In the genomic region with DNA sequence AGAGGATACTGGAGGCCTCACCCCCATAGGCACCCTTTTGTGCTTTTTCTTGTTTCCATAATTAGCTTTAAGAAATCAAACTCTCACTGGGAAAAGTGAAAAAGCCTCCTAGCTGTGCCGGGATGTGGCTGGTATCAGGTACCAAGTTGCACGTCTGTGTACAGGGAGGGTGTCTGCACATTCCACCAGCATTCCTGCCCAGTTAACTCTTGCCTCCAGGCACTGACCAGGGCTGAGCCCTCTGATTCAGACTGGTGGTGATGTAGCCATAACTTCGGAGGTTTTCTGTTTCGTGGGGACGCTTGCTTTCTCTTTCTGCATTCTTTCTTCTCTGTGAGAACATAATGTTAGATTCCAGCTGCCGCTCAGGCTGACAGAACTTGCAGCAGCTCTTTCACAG, we compare ENCODE assay signal across 19 mouse cellular contexts. TPM values are rescaled to one million over a fixed set of nuclear protein-coding genes. Genes with fewer than 3 reads are reported as not detected.
DNase-seq lines count a peak whose midpoint lies in the region; ATAC-seq and TF ChIP-seq lines count a peak whose summit lies in the region.
"Had no signal": no experiment of that assay in that cellular context is flagged by ENCODE, and none has a peak within 500 bp of the region (broad histone marks: within the 10 kb centered on the region; RNA-seq: fewer than 3 reads in every experiment).

No protein-coding gene starts in this region.

- no peak overlapping the region for H3K9ac ChIP-seq in intestine, embryonic 15.5 days
- no peak overlapping the region for H3K9ac ChIP-seq in intestine, postnatal 0 days (ENCODE audit: low read depth, low read length)
- H3K9ac ChIP-seq in heart, postnatal 0 days (replicated peaks; ENCODE audit: low read depth, low read length): no peak overlapping the region
- H3K9ac ChIP-seq: liver, postnatal 0 days; neural tube, embryonic 15.5 days had no signal

- TF ChIP-seq CTCF in intestine, postnatal 0 days (IDR thresholded peaks at IDR 0.05; ENCODE audit: low read depth): no peak
- no peak for TF ChIP-seq CTCF in heart, postnatal 0 days (IDR thresholded peaks at IDR 0.05; ENCODE audit: low read depth)

- 45% methylated on average over 6 of the region's 6 CpGs for WGBS in intestine, embryonic 15.5 days
- WGBS in intestine, postnatal 0 days: 65% methylated on average over 6 of the region's 6 CpGs
- WGBS in heart, postnatal 0 days: 38% methylated on average over 6 of the region's 6 CpGs
- 80% methylated on average over 6 of the region's 6 CpGs for WGBS in midbrain, embryonic 10.5 days

- no peak overlapping the region for H3K4me2 ChIP-seq in intestine, embryonic 15.5 days (replicated peaks)
- no peak overlapping the region for H3K4me2 ChIP-seq in intestine, postnatal 0 days (replicated peaks; ENCODE audit: low read depth)
- H3K4me2 ChIP-seq in heart, postnatal 0 days (ENCODE audit: low read depth, low read length): peak overlapping the region; percentile 41
- H3K4me2 ChIP-seq: midbrain, embryonic 11.5 days; neural tube, embryonic 15.5 days had no signal

- H3K9me3 ChIP-seq in intestine, embryonic 15.5 days: no peaks in the 10 kb centered on the region
- no peaks in the 10 kb centered on the region for H3K9me3 ChIP-seq in intestine, postnatal 0 days (ENCODE audit: control insufficient read depth)
- H3K9me3 ChIP-seq in heart, postnatal 0 days (replicated peaks; ENCODE audit: control insufficient read depth, low read length): no peaks in the 10 kb centered on the region
- H3K9me3 ChIP-seq in midbrain, embryonic 10.5 days (replicated peaks): no peaks in the 10 kb centered on the region
- H3K9me3 ChIP-seq: neural tube, embryonic 15.5 days had no signal

- H3K27me3 ChIP-seq in intestine, embryonic 15.5 days (replicated peaks): no peaks in the 10 kb centered on the region
- no peaks in the 10 kb centered on the region for H3K27me3 ChIP-seq in intestine, postnatal 0 days (replicated peaks; ENCODE audit: control insufficient read depth, insufficient read depth, low read length)
- H3K27me3 ChIP-seq in heart, postnatal 0 days (ENCODE audit: control insufficient read depth, insufficient read depth, low read length): no peaks in the 10 kb centered on the region
- no peaks in the 10 kb centered on the region for H3K27me3 ChIP-seq in midbrain, embryonic 10.5 days (ENCODE audit: low read depth, poor library complexity, severe bottlenecking)
- H3K27me3 ChIP-seq: neural tube, embryonic 15.5 days had no signal

- no peaks in the 10 kb centered on the region for H3K4me1 ChIP-seq in intestine, embryonic 15.5 days (replicated peaks)
- no peaks in the 10 kb centered on the region for H3K4me1 ChIP-seq in intestine, postnatal 0 days (replicated peaks; ENCODE audit: control insufficient read depth, insufficient read depth, low read length)
- 0 out of 2 replicates have a peak, but pooled peaks cover 3% of the 10 kb centered on the region for H3K4me1 ChIP-seq in heart, postnatal 0 days (ENCODE audit: control insufficient read depth, insufficient read depth)
- H3K4me1 ChIP-seq in midbrain, embryonic 10.5 days: no peaks in the 10 kb centered on the region
- H3K4me1 ChIP-seq: neural tube, embryonic 15.5 days had no signal

- peak; percentile 62; the same call in 1 of the 2 replicates for ATAC-seq in intestine, embryonic 15.5 days
- ATAC-seq in intestine, postnatal 0 days: no peak
- peak; percentile 79 for ATAC-seq in heart, postnatal 0 days (ENCODE audit: insufficient read depth, low read depth)
- ATAC-seq: forebrain, embryonic 16.5 days; liver, postnatal 0 days had no signal

- H3K36me3 ChIP-seq in intestine, embryonic 15.5 days: no peaks in the 10 kb centered on the region
- H3K36me3 ChIP-seq in intestine, postnatal 0 days (ENCODE audit: control insufficient read depth, insufficient read depth): no peaks in the 10 kb centered on the region
- no peaks in the 10 kb centered on the region for H3K36me3 ChIP-seq in heart, postnatal 0 days (replicated peaks; ENCODE audit: control insufficient read depth, insufficient read depth, low read length)
- no peaks in the 10 kb centered on the region for H3K36me3 ChIP-seq in midbrain, embryonic 10.5 days
- H3K36me3 ChIP-seq: neural tube, embryonic 15.5 days had no signal

- peak; percentile 19 for DNase-seq in Muller cell, postnatal 12 days (ENCODE audit: inconsistent ontology term)
- DNase-seq in R1 (ENCODE audit: low read depth, low spot score): peak; percentile 9
- DNase-seq in heart, postnatal 0 days (ENCODE audit: low spot score): no peak
- DNase-seq in adrenal gland, adult 18-20 months (ENCODE audit: low spot score in 2 of 2): no peak
- no peak for DNase-seq in midbrain, embryonic 10.5 days (ENCODE audit: low spot score)
- DNase-seq: cerebellum, postnatal 25 days; liver, postnatal 0 days had no signal

- H3K27ac ChIP-seq in intestine, embryonic 15.5 days: no peak overlapping the region
- no peak overlapping the region for H3K27ac ChIP-seq in intestine, postnatal 0 days (ENCODE audit: low read depth, low read length)
- no peak overlapping the region for H3K27ac ChIP-seq in heart, postnatal 0 days (ENCODE audit: low read depth)
- no peak overlapping the region for H3K27ac ChIP-seq in midbrain, embryonic 10.5 days (replicated peaks)
- H3K27ac ChIP-seq: layer of hippocampus, adult 2 months; neural tube, embryonic 15.5 days had no signal

- TF ChIP-seq EP300 in heart, postnatal 0 days (IDR thresholded peaks at IDR 0.05; ENCODE audit: low read depth): no peak

- no peak overlapping the region for H3K4me3 ChIP-seq in intestine, embryonic 15.5 days (replicated peaks)
- H3K4me3 ChIP-seq in intestine, postnatal 0 days (ENCODE audit: low read depth, low read length): no peak overlapping the region
- H3K4me3 ChIP-seq in heart, postnatal 0 days (ENCODE audit: low read depth, low read length): peak overlapping the region; percentile 12; the same call in 1 of the 2 replicates
- no peak overlapping the region for H3K4me3 ChIP-seq in midbrain, embryonic 10.5 days
- H3K4me3 ChIP-seq: erythroblast, embryonic 14.5 days; layer of hippocampus, adult 2 months; neural tube, embryonic 15.5 days had no signal

RNA-seq across cellular contexts. Expression of a gene that starts 7.0 kb away (rescaled TPM):
- polyA plus RNA-seq in intestine, embryonic 15.5 days (2015; fragmentation: Nextera tagmentation; extraction: Ambion mirVana): 14.4 and 16.8 TPM in 2 replicates
- 12.3 and 12.7 TPM in 2 replicates for polyA plus RNA-seq in intestine, postnatal 0 days (2015; fragmentation: Nextera tagmentation; extraction: Ambion mirVana)
- total RNA-seq in heart, postnatal 0 days (2014; rRNA removed; ENCODE audit: low replicate concordance): 19.4 and 75.5 TPM in 2 replicates
- polyA plus RNA-seq in heart, postnatal 0 days (2015; fragmentation: Nextera tagmentation; extraction: Ambion mirVana): 13.8 and 13.9 TPM in 2 replicates
- total RNA-seq in adrenal gland, adult 18-20 months (2021): 1 to 10 TPM; 1.4 to 3.4 TPM
- 0.86 and 1.1 TPM in 2 replicates for polyA plus RNA-seq in midbrain, embryonic 10.5 days (2016; fragmentation: Nextera tagmentation; extraction: Ambion mirVana)
- total RNA-seq: gastrocnemius, adult 18-20 months had no signal
- polyA plus RNA-seq: erythroblast, embryonic 14.5 days had no signal

RNA-seq across cellular contexts. Expression of a gene that starts 35.4 kb away (rescaled TPM):
- polyA plus RNA-seq in intestine, embryonic 15.5 days (2015; fragmentation: Nextera tagmentation; extraction: Ambion mirVana): not detected in 2 replicates
- not detected in 2 replicates for polyA plus RNA-seq in intestine, postnatal 0 days (2015; fragmentation: Nextera tagmentation; extraction: Ambion mirVana)
- not detected in 2 replicates for total RNA-seq in heart, postnatal 0 days (2014; rRNA removed; ENCODE audit: low replicate concordance)
- not detected in 2 replicates for polyA plus RNA-seq in heart, postnatal 0 days (2015; fragmentation: Nextera tagmentation; extraction: Ambion mirVana)
- total RNA-seq in adrenal gland, adult 18-20 months (2021): not detected
- polyA plus RNA-seq in midbrain, embryonic 10.5 days (2016; fragmentation: Nextera tagmentation; extraction: Ambion mirVana): not detected in 2 replicates
- total RNA-seq: gastrocnemius, adult 18-20 months; heart, adult 18-20 months; layer of hippocampus, adult 2 months; left cerebral cortex, adult 18-20 months had no signal
- polyA plus RNA-seq: erythroblast, embryonic 14.5 days; forebrain, embryonic 16.5 days; kidney, embryonic 14.5 days; limb, embryonic 14.5 days; liver, postnatal 0 days; midbrain, embryonic 11.5 days; neural tube, embryonic 15.5 days had no signal

RNA-seq across cellular contexts. Expression of a gene that starts 51.1 kb away (rescaled TPM):
- 21.5 and 22.1 TPM in 2 replicates for polyA plus RNA-seq in intestine, embryonic 15.5 days (2015; fragmentation: Nextera tagmentation; extraction: Ambion mirVana)
- 21.2 and 23.5 TPM in 2 replicates for polyA plus RNA-seq in intestine, postnatal 0 days (2015; fragmentation: Nextera tagmentation; extraction: Ambion mirVana)
- total RNA-seq in heart, postnatal 0 days (2014; rRNA removed; ENCODE audit: low replicate concordance): 12.4 and 26.6 TPM in 2 replicates
- 12.6 and 14.5 TPM in 2 replicates for polyA plus RNA-seq in heart, postnatal 0 days (2015; fragmentation: Nextera tagmentation; extraction: Ambion mirVana)
- 1 to 10 TPM; 8.3 to 8.7 TPM for total RNA-seq in adrenal gland, adult 18-20 months (2021)
- polyA plus RNA-seq in midbrain, embryonic 10.5 days (2016; fragmentation: Nextera tagmentation; extraction: Ambion mirVana): 20.8 and 25.7 TPM in 2 replicates
- polyA plus RNA-seq: erythroblast, embryonic 14.5 days had no signal

Comparison
In these comparisons a context has a peak if more than half of its experiments do, and no peak if none do; other contexts are left out.
1. DNase-seq: peak in Muller cell, postnatal 12 days (single experiment) and R1 (single experiment); none in heart, postnatal 0 days (single experiment), adrenal gland, adult 18-20 months (0 of 2) and midbrain, embryonic 10.5 days (single experiment).